Mouse (Mus musculus) Patski (cell line): ENCODE data around the gene Gm28042. TPM values are rescaled to one million over a fixed set of nuclear protein-coding genes. Genes with fewer than 3 reads are reported as not detected.
A peak's percentile ranks its signal among the peaks of the same experiment; 100 is the strongest.

ENCODE experiments used
- ATAC-seq: fragments of 100-300 bp; one replicate; pipeline ENCODE4 v1.8.0; 2021
- CTCF ChIA-PET: fragments of 350-600 bp; sonication (Branson Sonifier 250); formaldehyde crosslinking; loops from one replicate; lab custom pipeline; 2022; ENCODE audit warnings: inconsistent platforms; lab: Charles Lee
- POLR2A ChIA-PET: fragments of 350-600 bp; sonication (Branson Sonifier 250); formaldehyde crosslinking; loops from one replicate; lab custom pipeline; 2022; ENCODE audit warnings: antibody characterized with exemption, inconsistent platforms; lab: Charles Lee
- DNase-seq: peaks from one replicate; pipeline ENCODE4 v3.0.0-alpha.2; 2011; ENCODE audit warnings: low read depth, low spot score
- H3K27me3 ChIP-seq: fragments of 371-371 bp; one replicate; pipeline ENCODE4 v1.5.1; 2021
- CTCF ChIP-seq: fragments of 100-300 bp; IDR thresholded peaks from one replicate; pipeline ENCODE4 v1.5.1; 2021
- in situ Hi-C: fragments of 300-500 bp; cut with MboI; formaldehyde crosslinking; loops from 3 replicates; pipeline ENCODE4 v1.11.1; 2018; ENCODE audit warnings: low pct_unique_long_range_greater_than_20kb, mixed read lengths
- polyA plus RNA-seq: library from polyadenylated mRNA; unstranded; gene quantifications from one replicate; pipeline ENCODE4 v1.2.3, GENCODE M21; 2021

The Gm28042 gene
- polyA plus RNA-seq, 1 experiment from 2014 or later: 9.5 TPM

GRCm38 (mm10) chr2:120037744-120038143 is 10.5 kb downstream of the Gm28042 start:
- CTCF ChIA-PET: no interaction called here
- H3K27me3 ChIP-seq: no peaks in the 10 kb centered on the region
- no peak for ATAC-seq
- POLR2A ChIA-PET: no interaction called here
- no peak for TF ChIP-seq CTCF
- in situ Hi-C loops: no loop called here
- no peak for DNase-seq

- DNase-seq (no peak), ATAC-seq (peak; percentile 19)
- POLR2A ChIA-PET: interaction anchor here (1.4 kb wide), 1 partner anchor 28 kb away, joined by 3 read pairs; no protein-coding TSS in a partner anchor
- no peaks in the 10 kb centered on the region for H3K27me3 ChIP-seq
- in situ Hi-C loops: no loop called here
- TF ChIP-seq CTCF: no peak
- CTCF ChIA-PET: no interaction called here
Observed at GRCm38 (mm10) chr2:120040991-120041390, 13.7 kb downstream of the Gm28042 start.

GRCm38 (mm10) chr2:120044101-120044603 is 16.9 kb downstream of the Gm28042 start:
- in situ Hi-C loops: no loop called here
- CTCF ChIA-PET: interaction anchor here (1.6 kb wide), 2 partner anchors 15 to 20 kb away, joined by 3 to 4 read pairs; no protein-coding TSS in a partner anchor
- no peak for DNase-seq
- POLR2A ChIA-PET: no interaction called here
- no peaks in the 10 kb centered on the region for H3K27me3 ChIP-seq
- TF ChIP-seq CTCF: no peak
- ATAC-seq: no peak

- POLR2A ChIA-PET: no interaction called here
- no peak for TF ChIP-seq CTCF
- in situ Hi-C loops: no loop called here
- no peak for DNase-seq
- CTCF ChIA-PET: interaction anchor here (1.6 kb wide), 2 partner anchors 16 to 19 kb away, joined by 3 to 4 read pairs; no protein-coding TSS in a partner anchor
- ATAC-seq: no peak
- H3K27me3 ChIP-seq: no peaks in the 10 kb centered on the region
Observed at GRCm38 (mm10) chr2:120044676-120045075, 17.4 kb downstream of the Gm28042 start.

- POLR2A ChIA-PET: interaction anchor here (0.9 kb wide), 1 partner anchor 8 kb away, joined by 3 read pairs; no protein-coding TSS in a partner anchor
- CTCF ChIA-PET: no interaction called here
- DNase-seq (no peak), ATAC-seq (no peak)
- H3K27me3 ChIP-seq: no peaks in the 10 kb centered on the region
- TF ChIP-seq CTCF: no peak
- in situ Hi-C loops: no loop called here
Observed at GRCm38 (mm10) chr2:120046486-120047310, 19.4 kb downstream of the Gm28042 start.

- no peaks in the 10 kb centered on the region for H3K27me3 ChIP-seq
- DNase-seq (no peak), ATAC-seq (no peak)
- ChIA-PET POLR2A (no interaction called here), CTCF (no interaction called here)
- TF ChIP-seq CTCF: no peak
- in situ Hi-C loops: no loop called here
Observed at GRCm38 (mm10) chr2:120048173-120048572, 20.9 kb downstream of the Gm28042 start.

- POLR2A ChIA-PET: no interaction called here
- in situ Hi-C loops: no loop called here
- CTCF ChIA-PET: interaction anchor here (1.7 kb wide), 1 partner anchor 15 kb away, joined by 6 read pairs; no protein-coding TSS in a partner anchor
- no peak for TF ChIP-seq CTCF
- ATAC-seq (no peak), DNase-seq (no peak)
- no peaks in the 10 kb centered on the region for H3K27me3 ChIP-seq
Observed at GRCm38 (mm10) chr2:120049632-120050274, 22.5 kb downstream of the Gm28042 start.

GRCm38 (mm10) chr2:120051405-120051804 is 24.1 kb downstream of the Gm28042 start:
- ChIA-PET POLR2A (no interaction called here), CTCF (interaction anchor here (1.3 to 1.8 kb wide), 2 partner anchors 17 to 79 kb away, joined by 3 to 6 read pairs; partner anchors contain the start of gene Mapkbp1)
- in situ Hi-C loops: no loop called here
- no peaks in the 10 kb centered on the region for H3K27me3 ChIP-seq
- no peak for ATAC-seq
- no peak for DNase-seq
- TF ChIP-seq CTCF: no peak

GRCm38 (mm10) chr2:120054771-120055552 is 27.7 kb downstream of the Gm28042 start:
- no peaks in the 10 kb centered on the region for H3K27me3 ChIP-seq
- ChIA-PET CTCF (no interaction called here), POLR2A (interaction anchor here (1.1 kb wide), 1 partner anchor 8 kb away, joined by 3 read pairs; no protein-coding TSS in a partner anchor)
- in situ Hi-C loops: no loop called here
- no peak for TF ChIP-seq CTCF
- DNase-seq (no peak), ATAC-seq (no peak)

- TF ChIP-seq CTCF: no peak
- H3K27me3 ChIP-seq: no peaks in the 10 kb centered on the region
- DNase-seq (no peak), ATAC-seq (no peak)
- in situ Hi-C loops: no loop called here
- CTCF ChIA-PET: no interaction called here
- POLR2A ChIA-PET: interaction anchor here (1.1 kb wide), 1 partner anchor 9 kb away, joined by 3 read pairs; no protein-coding TSS in a partner anchor
Observed at GRCm38 (mm10) chr2:120055923-120056322, 28.6 kb downstream of the Gm28042 start.
